Mouse (Mus musculus) liver, adult 2 months (tissue): ENCODE measurements around the gene Bdkrb1. TPM values are rescaled to one million over a fixed set of nuclear protein-coding genes. Genes with fewer than 3 reads are reported as not detected.

Experiments used
- DNase-seq: peaks from one replicate; pipeline ENCODE4 v3.0.0-alpha.2; 2011; ENCODE audit warnings: low read depth, low spot score; ENCODE audit errors: extremely low read depth
- H3K27ac ChIP-seq: fragments of 200-500 bp; replicated peaks from 2 replicates; pipeline ENCODE4 v1.5.1; 2012; ENCODE audit warnings: low read depth, mild to moderate bottlenecking, control low read depth, inconsistent platforms, low read length; ENCODE audit not compliant: insufficient read depth
- H3K27me3 ChIP-seq: fragments of 200-500 bp; 2 replicates; pipeline ENCODE4 v1.6.1; 2012; ENCODE audit warnings: mild to moderate bottlenecking, moderate library complexity, low read length, inconsistent platforms; ENCODE audit not compliant: control insufficient read depth, insufficient read depth
- H3K36me3 ChIP-seq: fragments of 200-500 bp; 2 replicates; pipeline ENCODE4 v1.6.1; 2012; ENCODE audit warnings: low read length, inconsistent platforms; ENCODE audit not compliant: control insufficient read depth, insufficient read depth
- H3K4me1 ChIP-seq: fragments of 200-500 bp; 2 replicates; pipeline ENCODE4 v1.6.1; 2011; ENCODE audit warnings: low read length; ENCODE audit not compliant: control insufficient read depth, insufficient read depth
- H3K4me3 ChIP-seq: fragments of 200-500 bp; 2 replicates; pipeline ENCODE4 v1.5.1; 2011; ENCODE audit warnings: low read depth, mild to moderate bottlenecking, control low read depth, low read length, moderate library complexity; ENCODE audit not compliant: insufficient read depth
- H3K79me2 ChIP-seq: fragments of 200-500 bp; 2 replicates; pipeline ENCODE4 v1.6.1; 2012; ENCODE audit warnings: inconsistent platforms, mild to moderate bottlenecking, low read length, moderate library complexity; ENCODE audit not compliant: control insufficient read depth, insufficient read depth
- H3K9ac ChIP-seq: fragments of 200-500 bp; 2 replicates; pipeline ENCODE4 v1.6.1; 2012; ENCODE audit warnings: low read depth, mild to moderate bottlenecking, control low read depth, inconsistent platforms, low read length
- CTCF ChIP-seq: fragments of 200-500 bp; IDR thresholded peaks from 2 replicates; pipeline ENCODE4 v1.5.1; 2011; ENCODE audit warnings: low read depth, low read length, control low read depth
- POLR2A ChIP-seq: fragments of 200-500 bp; IDR thresholded peaks from 2 replicates; pipeline ENCODE4 v1.6.1; 2011; ENCODE audit warnings: low read length, control low read depth; ENCODE audit not compliant: insufficient read depth; ENCODE audit errors: extremely low read depth
- WGBS: fragments of 180-500 bp; shearing (Covaris S2); methylation state at CpG from one replicate; pipeline ENCODE4 v1.1.7; 2018; 5-methylcytosine and 5-hydroxymethylcytosine counted together
- polyA plus RNA-seq: library from polyadenylated mRNA; depleted of rRNA; stranded (reverse); fragments of >200 nt; gene quantifications from 2 replicates; pipeline ENCODE4 v1.2.3, GENCODE M21; 2012
- total RNA-seq: library from RNA; depleted of rRNA; stranded (reverse); fragments of >200 nt; gene quantifications from 2 replicates; pipeline ENCODE4 v1.2.3, GENCODE M21; 2014

Bdkrb1 gene
- total and polyA plus RNA-seq, 2 experiments = not detected

- Histone ChIP-seq H3K36me3 (no peaks in the 10 kb centered on the region), H3K4me1 (no peaks in the 10 kb centered on the region), H3K27ac (no peak overlapping the region), H3K27me3 (no peaks in the 10 kb centered on the region), H3K4me3 (no peak overlapping the region), H3K79me2 (no peaks in the 10 kb centered on the region), H3K9ac (no peak overlapping the region)
- no peak for DNase-seq
- TF ChIP-seq CTCF (no peak), POLR2A (no peak)
- WGBS = 56% methylated on average over 5 of the region's 5 CpGs
Measured at GRCm38 (mm10) chr12:105599098-105599497, 3.8 kb upstream of the Bdkrb1 start.

- no peak for DNase-seq
- no peaks in the 10 kb centered on the region for H3K27me3 ChIP-seq
- no peaks in the 10 kb centered on the region for H3K36me3 ChIP-seq
- no peak for TF ChIP-seq POLR2A
- TF ChIP-seq CTCF = no peak
- H3K27ac ChIP-seq = no peak overlapping the region
- H3K4me1 ChIP-seq = no peaks in the 10 kb centered on the region
- 59% methylated on average over 6 of the region's 6 CpGs for WGBS
- no peak overlapping the region for H3K4me3 ChIP-seq
- H3K79me2 ChIP-seq = no peaks in the 10 kb centered on the region
- no peak overlapping the region for H3K9ac ChIP-seq
Measured at GRCm38 (mm10) chr12:105601586-105601985, 1.3 kb upstream of the Bdkrb1 start.

- H3K9ac ChIP-seq = no peak overlapping the region
- WGBS = 91% methylated on average over 11 of the region's 11 CpGs
- H3K36me3 ChIP-seq = no peaks in the 10 kb centered on the region
- TF ChIP-seq POLR2A (no peak), CTCF (no peak)
- H3K27me3 ChIP-seq = no peaks in the 10 kb centered on the region
- H3K4me3 ChIP-seq = no peak overlapping the region
- no peak for DNase-seq
- H3K79me2 ChIP-seq = no peaks in the 10 kb centered on the region
- no peaks in the 10 kb centered on the region for H3K4me1 ChIP-seq
- no peak overlapping the region for H3K27ac ChIP-seq
Measured at GRCm38 (mm10) chr12:105603904-105604303, 1.0 kb downstream of the Bdkrb1 start.

- H3K9ac ChIP-seq = no peak overlapping the region
- H3K4me1 ChIP-seq = no peaks in the 10 kb centered on the region
- no peaks in the 10 kb centered on the region for H3K36me3 ChIP-seq
- no peak for DNase-seq
- no peak overlapping the region for H3K27ac ChIP-seq
- no peaks in the 10 kb centered on the region for H3K79me2 ChIP-seq
- TF ChIP-seq POLR2A (no peak), CTCF (no peak)
- H3K4me3 ChIP-seq = no peak overlapping the region
- WGBS = 70% methylated on average over 8 of the region's 8 CpGs
- H3K27me3 ChIP-seq = no peaks in the 10 kb centered on the region
Measured at GRCm38 (mm10) chr12:105605212-105605611, 2.3 kb downstream of the Bdkrb1 start.

GRCm38 (mm10) chr12:105606881-105607280 is 4.0 kb downstream of the Bdkrb1 start:
- H3K79me2 ChIP-seq = no peaks in the 10 kb centered on the region
- no peak overlapping the region for H3K9ac ChIP-seq
- H3K27me3 ChIP-seq = no peaks in the 10 kb centered on the region
- 0 out of 2 replicates have a peak, but pooled peaks cover 2% of the 10 kb centered on the region for H3K36me3 ChIP-seq
- TF ChIP-seq POLR2A (no peak), CTCF (no peak)
- WGBS = 68% methylated on average over 4 of the region's 4 CpGs
- H3K27ac ChIP-seq = no peak overlapping the region
- no peak overlapping the region for H3K4me3 ChIP-seq
- no peaks in the 10 kb centered on the region for H3K4me1 ChIP-seq
- no peak for DNase-seq

GRCm38 (mm10) chr12:105611045-105611444 is 8.2 kb downstream of the Bdkrb1 start:
- WGBS = 71% methylated on average over 2 of the region's 2 CpGs
- Histone ChIP-seq H3K79me2 (no peaks in the 10 kb centered on the region), H3K27ac (no peak overlapping the region), H3K4me3 (no peak overlapping the region), H3K36me3 (peaks cover 7% of the 10 kb centered on the region; the same call in 1 of the 2 replicates), H3K4me1 (no peaks in the 10 kb centered on the region), H3K9ac (no peak overlapping the region), H3K27me3 (no peaks in the 10 kb centered on the region)
- TF ChIP-seq POLR2A (no peak), CTCF (no peak)
- peak; percentile 7 for DNase-seq
